Mouse (Mus musculus): ENCODE data around the gene Slc2a13. TPM values are rescaled to one million over a fixed set of nuclear protein-coding genes. Genes with fewer than 3 reads are reported as not detected.

The Slc2a13 gene
- total RNA-seq, 1 experiment from 2014 or later, result not detected

DNA sequence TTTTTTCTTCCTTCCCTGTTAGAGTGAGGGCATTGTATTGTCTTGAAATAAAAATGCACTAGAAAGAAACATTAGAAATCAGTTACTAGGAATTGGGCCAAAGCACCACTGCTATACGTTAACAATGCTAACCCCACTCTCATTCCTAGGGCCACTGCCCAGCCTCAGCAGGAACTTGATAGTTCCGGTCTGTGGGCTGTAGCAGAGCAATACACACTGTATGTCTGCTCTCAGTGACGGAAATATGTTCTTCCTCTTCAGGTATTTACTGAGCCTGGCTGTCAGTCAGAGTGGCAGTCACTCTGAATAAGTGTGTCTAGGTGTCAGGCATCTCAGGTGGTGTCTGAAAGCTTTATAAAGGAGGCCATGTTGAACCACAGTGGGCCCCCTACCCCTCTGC lies 245.3 kb downstream of the Slc2a13 start:
- peak; percentile 92 to 95 for ATAC-seq (replicated peaks in 1 of 2; ENCODE audit: insufficient read depth in 1 of 2, low FRiP score in 2 of 2, low TSS enrichment in 1 of 2, low read depth in 1 of 2, poor library complexity in 2 of 2, severe bottlenecking in 2 of 2)

GRCm38 (mm10) chr15:91327023-91327422 lies 246.0 kb downstream of the Slc2a13 start:
- no peak for ATAC-seq (replicated peaks in 1 of 2; ENCODE audit: insufficient read depth in 1 of 2, low FRiP score in 2 of 2, low TSS enrichment in 1 of 2, low read depth in 1 of 2, poor library complexity in 2 of 2, severe bottlenecking in 2 of 2)

DNA sequence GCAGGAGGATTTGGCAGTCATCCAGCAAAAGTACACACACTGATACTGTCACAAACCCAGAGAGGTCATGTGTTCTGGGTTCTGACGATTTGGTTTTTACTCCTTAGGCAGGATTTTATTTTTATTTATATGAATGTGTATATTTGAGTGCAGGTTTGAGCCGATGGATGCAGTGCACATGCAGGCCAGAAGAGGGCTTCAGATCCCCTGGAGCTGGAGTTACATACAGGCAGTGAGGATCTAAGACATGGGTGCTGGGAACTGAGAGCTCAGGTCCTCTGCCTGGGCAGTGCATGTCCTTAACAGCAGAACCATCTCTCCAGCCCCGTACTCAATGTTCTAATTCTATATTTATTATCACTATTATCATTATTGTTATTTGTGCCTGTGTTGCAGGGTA lies 253.7 kb downstream of the Slc2a13 start:
- ATAC-seq (replicated peaks in 1 of 2; ENCODE audit: insufficient read depth in 1 of 2, low FRiP score in 2 of 2, low TSS enrichment in 1 of 2, low read depth in 1 of 2, poor library complexity in 2 of 2, severe bottlenecking in 2 of 2), result peak; percentile 46 to 69; a peak in 2 of 4 replicates

DNA sequence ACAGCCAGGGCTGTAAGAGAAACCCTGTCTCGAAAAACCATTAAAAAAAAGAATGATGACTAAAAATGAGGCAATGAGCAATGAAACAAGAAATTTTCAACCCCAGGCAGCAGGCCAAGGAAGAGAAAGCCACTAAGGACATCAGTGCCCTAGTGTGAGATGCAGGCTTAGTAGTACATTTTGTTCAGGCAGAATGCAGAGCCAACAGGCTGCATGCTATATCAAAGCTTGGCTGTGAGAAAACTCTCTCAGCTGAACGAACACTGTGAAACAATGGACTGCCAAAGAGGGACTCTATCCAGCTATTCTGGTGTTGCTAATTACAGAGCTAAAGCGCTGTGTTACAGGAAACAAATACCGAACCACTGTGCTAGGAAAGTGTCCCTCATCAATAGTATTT lies 256.1 kb downstream of the Slc2a13 start:
- no peak for ATAC-seq (replicated peaks in 1 of 2; ENCODE audit: insufficient read depth in 1 of 2, low FRiP score in 2 of 2, low TSS enrichment in 1 of 2, low read depth in 1 of 2, poor library complexity in 2 of 2, severe bottlenecking in 2 of 2)

- ATAC-seq (replicated peaks in 1 of 2; ENCODE audit: insufficient read depth in 1 of 2, low FRiP score in 2 of 2, low TSS enrichment in 1 of 2, low read depth in 1 of 2, poor library complexity in 2 of 2, severe bottlenecking in 2 of 2), result no peak
These were observed 258.4 kb downstream of the Slc2a13 start for GRCm38 (mm10) chr15:91314402-91315318.

GRCm38 (mm10) chr15:91304296-91304852 lies 268.7 kb downstream of the Slc2a13 start:
- peak; percentile 40 to 75 for ATAC-seq (replicated peaks in 1 of 2; ENCODE audit: insufficient read depth in 1 of 2, low FRiP score in 2 of 2, low TSS enrichment in 1 of 2, low read depth in 1 of 2, poor library complexity in 2 of 2, severe bottlenecking in 2 of 2)

DNA sequence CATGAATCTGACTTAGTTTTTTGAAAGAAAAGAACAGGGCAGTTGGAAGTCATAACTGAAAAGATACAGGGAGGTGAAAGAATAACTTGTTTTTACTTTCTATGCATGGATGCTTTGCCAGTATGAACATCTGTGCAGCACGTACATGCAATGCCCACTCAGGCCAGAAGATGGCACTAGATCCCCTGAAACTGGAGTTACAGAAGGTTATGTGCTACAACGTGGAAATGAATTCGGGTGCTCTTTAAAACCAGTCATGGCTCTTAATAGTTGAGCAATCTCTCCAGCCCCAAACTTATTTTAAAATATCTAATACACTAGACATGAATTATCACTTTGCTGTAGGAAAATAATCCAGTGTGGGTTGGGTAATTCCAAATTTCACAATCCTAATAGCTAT lies 271.7 kb downstream of the Slc2a13 start:
- peak; percentile 82 to 92 for ATAC-seq (replicated peaks in 1 of 2; ENCODE audit: insufficient read depth in 1 of 2, low FRiP score in 2 of 2, low TSS enrichment in 1 of 2, low read depth in 1 of 2, poor library complexity in 2 of 2, severe bottlenecking in 2 of 2)

DNA sequence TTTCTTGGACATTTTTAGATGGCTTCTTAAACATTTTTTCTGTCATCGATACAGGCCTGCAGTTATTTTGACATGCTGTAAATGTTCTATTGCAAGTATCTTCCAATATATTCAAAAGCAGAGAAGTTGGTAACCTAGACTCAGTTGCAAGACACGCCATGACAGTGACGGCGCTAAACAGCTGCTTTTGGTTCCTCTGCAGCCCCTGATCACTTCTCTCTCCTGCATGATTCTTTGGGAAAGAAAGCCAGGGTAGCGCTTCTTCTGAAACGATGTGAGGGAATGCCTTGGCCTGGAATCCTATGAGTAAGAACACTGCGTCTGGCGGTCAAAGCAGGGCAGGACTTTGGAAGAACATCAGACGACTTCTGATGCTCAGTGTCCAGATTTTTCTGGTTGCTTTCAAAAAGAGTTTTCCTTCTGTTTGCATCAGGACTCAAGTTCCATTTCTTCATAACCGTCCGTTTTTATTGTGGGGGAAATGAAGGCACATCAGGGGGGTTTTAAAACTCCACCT lies 273.7 kb downstream of the Slc2a13 start:
- ATAC-seq (replicated peaks in 1 of 2; ENCODE audit: insufficient read depth in 1 of 2, low FRiP score in 2 of 2, low TSS enrichment in 1 of 2, low read depth in 1 of 2, poor library complexity in 2 of 2, severe bottlenecking in 2 of 2), result no peak

DNA sequence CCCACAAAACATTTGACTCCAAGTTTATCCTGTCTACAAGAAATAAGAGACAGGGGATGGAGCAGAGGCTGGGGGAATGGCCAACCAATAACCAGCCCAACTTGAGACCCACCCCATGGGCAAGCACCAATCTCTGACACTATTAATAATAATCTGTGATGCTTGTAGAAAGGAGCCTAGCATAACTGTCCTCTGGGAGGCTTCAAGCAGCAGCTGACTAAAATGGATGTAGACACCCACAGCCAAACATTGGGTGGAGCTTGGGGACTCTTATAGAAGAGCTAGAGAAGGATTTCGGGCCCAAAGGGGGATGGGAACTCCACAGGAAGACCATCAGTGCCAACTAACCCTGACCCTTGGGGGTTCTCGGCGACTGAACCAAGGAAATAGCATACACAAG lies 289.6 kb downstream of the Slc2a13 start:
- no peak for ATAC-seq (replicated peaks in 1 of 2; ENCODE audit: insufficient read depth in 1 of 2, low FRiP score in 2 of 2, low TSS enrichment in 1 of 2, low read depth in 1 of 2, poor library complexity in 2 of 2, severe bottlenecking in 2 of 2)

DNA sequence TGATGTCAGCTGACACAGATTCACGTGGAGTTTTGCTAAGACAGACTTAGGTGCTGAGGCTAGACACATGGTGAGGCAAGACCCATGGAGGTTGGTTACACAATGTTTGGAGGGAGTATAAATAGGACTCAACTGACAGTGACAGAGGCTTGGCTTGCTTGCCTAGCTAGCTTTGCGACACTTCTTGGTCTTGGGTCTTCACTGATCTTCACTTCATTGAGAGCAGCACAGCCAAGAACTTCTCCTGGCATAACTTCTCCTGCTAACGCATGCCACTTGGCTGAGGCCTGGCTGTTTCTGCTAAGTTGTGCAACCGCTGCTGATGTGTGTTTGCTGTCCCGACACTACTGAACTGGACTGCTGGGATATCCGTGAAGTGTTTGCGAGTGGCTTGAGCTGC lies 290.2 kb downstream of the Slc2a13 start:
- no peak; a peak in 1 of 4 replicates for ATAC-seq (replicated peaks in 1 of 2; ENCODE audit: insufficient read depth in 1 of 2, low FRiP score in 2 of 2, low TSS enrichment in 1 of 2, low read depth in 1 of 2, poor library complexity in 2 of 2, severe bottlenecking in 2 of 2)

DNA sequence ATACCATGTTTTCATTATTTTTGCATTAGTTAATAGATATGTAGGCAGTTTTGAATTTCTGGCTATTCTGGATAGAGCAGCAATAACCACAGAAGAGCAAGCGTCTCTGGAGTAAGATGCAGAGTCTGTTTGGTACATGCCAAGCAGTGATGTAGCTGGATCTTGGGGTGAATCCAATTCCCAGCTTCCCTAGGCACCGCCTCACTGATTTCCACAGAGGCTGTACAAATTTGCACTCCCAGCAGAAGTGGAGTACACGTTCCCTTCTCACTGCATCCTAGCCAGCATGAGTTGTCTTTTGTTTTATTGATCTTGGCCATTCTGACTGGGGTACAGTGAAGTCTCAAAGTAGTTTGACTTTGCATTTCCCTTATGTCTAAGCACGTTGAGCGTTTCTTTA lies 291.5 kb downstream of the Slc2a13 start:
- ATAC-seq (replicated peaks in 1 of 2; ENCODE audit: insufficient read depth in 1 of 2, low FRiP score in 2 of 2, low TSS enrichment in 1 of 2, low read depth in 1 of 2, poor library complexity in 2 of 2, severe bottlenecking in 2 of 2), result no peak

DNA sequence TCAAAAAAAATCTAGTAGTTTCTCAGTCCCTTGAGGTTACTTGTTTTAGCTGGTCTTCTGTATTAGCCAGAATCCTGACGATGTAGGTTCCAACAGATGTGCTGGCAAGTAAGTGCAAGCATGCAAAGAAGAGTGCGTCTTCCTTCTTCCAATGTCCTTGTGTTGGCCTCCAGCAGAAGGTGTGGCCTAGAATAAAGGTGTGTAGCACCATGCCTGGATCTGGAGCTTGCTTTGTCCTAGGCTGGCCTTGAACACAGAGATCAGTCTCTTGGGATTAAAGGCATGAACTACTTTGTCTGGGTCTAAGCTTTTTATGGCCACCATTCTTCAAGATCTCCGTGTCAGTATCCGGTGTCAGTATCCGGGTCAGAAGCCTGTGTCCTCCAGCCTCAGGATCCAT lies 293.5 kb downstream of the Slc2a13 start:
- ATAC-seq (replicated peaks in 1 of 2; ENCODE audit: insufficient read depth in 1 of 2, low FRiP score in 2 of 2, low TSS enrichment in 1 of 2, low read depth in 1 of 2, poor library complexity in 2 of 2, severe bottlenecking in 2 of 2), result no peak

DNA sequence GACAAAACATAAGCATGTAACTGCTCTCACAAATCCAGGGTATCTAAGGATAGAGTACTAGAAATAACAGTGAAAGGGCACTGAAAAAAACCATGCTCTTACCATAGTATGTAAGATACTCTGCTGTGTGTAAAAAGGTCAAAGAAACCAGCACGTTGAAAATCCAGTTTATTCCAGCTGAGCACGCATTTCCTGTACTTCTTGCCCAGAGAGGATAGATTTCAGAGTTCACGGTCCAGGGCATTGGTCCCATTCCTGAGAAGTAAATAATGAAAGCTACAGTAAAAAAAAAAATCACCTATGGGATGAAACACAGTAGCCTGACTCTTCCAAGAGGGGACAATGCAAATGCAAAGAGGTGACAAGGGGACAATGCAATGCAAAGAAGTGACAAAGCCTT lies 297.1 kb downstream of the Slc2a13 start:
- ATAC-seq (replicated peaks in 1 of 2; ENCODE audit: insufficient read depth in 1 of 2, low FRiP score in 2 of 2, low TSS enrichment in 1 of 2, low read depth in 1 of 2, poor library complexity in 2 of 2, severe bottlenecking in 2 of 2), result no peak

- ATAC-seq (replicated peaks in 1 of 2; ENCODE audit: insufficient read depth in 1 of 2, low FRiP score in 2 of 2, low TSS enrichment in 1 of 2, low read depth in 1 of 2, poor library complexity in 2 of 2, severe bottlenecking in 2 of 2), result no peak
These were observed 304.5 kb downstream of the Slc2a13 start for GRCm38 (mm10) chr15:91268532-91268931.

- ATAC-seq (replicated peaks in 1 of 2; ENCODE audit: insufficient read depth in 1 of 2, low FRiP score in 2 of 2, low TSS enrichment in 1 of 2, low read depth in 1 of 2, poor library complexity in 2 of 2, severe bottlenecking in 2 of 2), result no peak
These were observed 309.1 kb downstream of the Slc2a13 start for GRCm38 (mm10) chr15:91263926-91264325.

DNA sequence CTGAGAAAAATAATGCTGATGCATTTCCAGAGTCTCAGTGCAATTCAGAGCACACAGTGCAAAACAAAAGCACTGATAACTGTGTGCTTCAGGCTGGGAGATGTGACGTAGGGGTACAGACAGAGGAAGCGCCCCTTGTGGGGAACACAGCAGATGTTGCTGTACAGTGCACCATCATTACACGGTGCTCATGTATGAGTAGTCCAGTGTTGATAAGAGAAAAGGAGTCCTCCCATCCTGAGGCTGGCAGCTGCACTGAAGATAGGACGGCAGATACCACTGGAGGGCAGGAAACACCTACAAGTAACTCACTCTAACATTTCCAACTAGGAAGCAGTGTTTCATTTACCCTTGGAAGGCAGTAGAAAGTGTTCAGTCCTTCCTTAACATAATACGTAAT lies 312.5 kb downstream of the Slc2a13 start:
- no peak; a peak in 1 of 4 replicates for ATAC-seq (replicated peaks in 1 of 2; ENCODE audit: insufficient read depth in 1 of 2, low FRiP score in 2 of 2, low TSS enrichment in 1 of 2, low read depth in 1 of 2, poor library complexity in 2 of 2, severe bottlenecking in 2 of 2)

- no peak for ATAC-seq (replicated peaks in 1 of 2; ENCODE audit: insufficient read depth in 1 of 2, low FRiP score in 2 of 2, low TSS enrichment in 1 of 2, low read depth in 1 of 2, poor library complexity in 2 of 2, severe bottlenecking in 2 of 2)
These were observed 315.9 kb downstream of the Slc2a13 start for GRCm38 (mm10) chr15:91257140-91257539.

GRCm38 (mm10) chr15:91255308-91255707 lies 317.8 kb downstream of the Slc2a13 start:
- no peak for ATAC-seq (replicated peaks in 1 of 2; ENCODE audit: insufficient read depth in 1 of 2, low FRiP score in 2 of 2, low TSS enrichment in 1 of 2, low read depth in 1 of 2, poor library complexity in 2 of 2, severe bottlenecking in 2 of 2)

Data from hematopoietic stem cell, adult 5-6 weeks (primary cell).